Mouse (Mus musculus): ENCODE measurements around the gene Slc16a13. TPM values are rescaled to one million over a fixed set of nuclear protein-coding genes. Genes with fewer than 3 reads are reported as not detected.

The Slc16a13 gene
- total RNA-seq, 2 experiments from 2014 or later = 2.4 to 2.9 TPM

GRCm38 (mm10) chr11:70233016-70233415 is 12.2 kb upstream of the Slc16a13 start:
- DNase-seq (ENCODE audit: low spot score in 2 of 2) = no peak

DNA sequence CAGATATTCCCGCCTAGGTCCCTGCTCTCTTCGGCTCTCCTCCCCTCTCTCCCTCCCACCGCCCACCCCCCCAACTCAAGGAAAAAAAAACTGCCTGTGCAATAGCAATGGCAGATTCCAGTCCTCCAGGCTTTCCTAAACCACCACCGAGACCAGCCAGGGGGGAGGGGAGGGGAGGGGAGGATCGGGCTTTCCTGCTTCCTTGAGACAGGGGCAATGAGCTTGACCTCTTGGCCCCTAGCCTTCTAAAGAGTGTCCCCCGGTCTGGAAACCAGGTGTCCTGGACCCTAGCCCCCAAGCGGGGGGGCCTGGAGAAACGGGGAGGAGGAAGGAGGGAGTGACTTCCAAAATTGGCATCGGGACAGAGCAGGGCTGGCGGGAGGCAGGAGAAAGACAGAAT is 11.7 kb upstream of the Slc16a13 start:
- no peak for DNase-seq (ENCODE audit: low spot score in 2 of 2)

GRCm38 (mm10) chr11:70230239-70230727 is 9.4 kb upstream of the Slc16a13 start:
- DNase-seq (ENCODE audit: low spot score in 2 of 2) = peak; percentile 75 to 86

GRCm38 (mm10) chr11:70229260-70230010 is 8.6 kb upstream of the Slc16a13 start, which contains the start of gene Bcl6b:
TSS of gene Bcl6b (minus strand) at chr11:70229798.
- no peak for DNase-seq (ENCODE audit: low spot score in 2 of 2)

- peak; percentile 83 for DNase-seq (ENCODE audit: low spot score in 2 of 2)
Measured at GRCm38 (mm10) chr11:70228828-70229227, 8.0 kb upstream of the Slc16a13 start.

DNA sequence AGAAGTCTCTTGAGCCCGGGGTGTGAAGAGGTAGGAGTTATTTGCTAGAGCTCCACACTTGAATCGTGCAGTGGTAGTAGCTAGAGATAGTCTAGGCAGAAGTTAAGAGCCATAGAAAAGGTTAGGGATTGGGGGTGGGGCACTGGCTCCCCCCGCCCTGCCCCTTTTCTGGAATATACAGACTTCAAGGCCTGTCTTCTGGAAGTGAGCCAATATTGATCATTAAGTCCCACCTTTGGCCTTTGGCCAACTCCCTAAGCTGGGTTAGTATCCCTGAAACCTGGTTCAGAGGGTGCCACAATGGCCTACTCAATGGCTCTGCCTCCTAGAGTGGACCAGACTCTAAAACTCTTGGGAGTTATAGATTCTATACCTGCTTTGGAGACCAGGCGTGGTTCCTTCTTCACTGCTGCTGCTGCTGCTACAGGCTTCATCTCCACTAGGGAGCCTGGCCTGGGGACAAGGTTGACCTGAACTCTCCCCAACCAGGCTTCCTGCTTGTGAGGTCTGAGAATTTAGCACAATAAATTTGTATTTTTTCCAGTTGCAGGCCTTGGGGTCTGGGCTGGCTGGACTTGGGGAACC is 6.9 kb upstream of the Slc16a13 start:
- no peak for DNase-seq (ENCODE audit: low spot score in 2 of 2)

DNA sequence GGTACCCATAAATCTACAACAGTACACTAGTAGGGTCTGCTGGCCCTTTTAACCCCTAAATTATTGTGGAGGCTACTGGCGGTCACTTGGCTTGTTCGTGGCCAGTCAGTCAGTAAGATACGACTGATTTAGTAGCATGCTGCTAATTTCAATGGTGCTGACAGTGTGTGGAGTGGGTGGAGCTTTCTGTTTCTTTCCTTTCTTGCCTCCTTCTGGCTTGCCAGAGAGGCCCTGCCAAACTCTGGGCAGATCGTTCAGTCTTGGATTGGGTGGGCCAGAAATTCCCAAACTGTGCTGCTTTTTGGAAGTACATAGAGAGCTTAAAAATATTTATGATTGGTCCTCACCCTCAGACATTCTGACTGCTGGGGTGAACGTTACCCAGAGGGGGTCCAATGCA is 6.3 kb upstream of the Slc16a13 start:
- no peak for DNase-seq (ENCODE audit: low spot score in 2 of 2)

GRCm38 (mm10) chr11:70226602-70226890 is 5.7 kb upstream of the Slc16a13 start:
- DNase-seq (ENCODE audit: low spot score in 2 of 2) = no peak

GRCm38 (mm10) chr11:70225798-70226601 is 5.1 kb upstream of the Slc16a13 start:
- DNase-seq (ENCODE audit: low spot score in 2 of 2) = no peak

DNA sequence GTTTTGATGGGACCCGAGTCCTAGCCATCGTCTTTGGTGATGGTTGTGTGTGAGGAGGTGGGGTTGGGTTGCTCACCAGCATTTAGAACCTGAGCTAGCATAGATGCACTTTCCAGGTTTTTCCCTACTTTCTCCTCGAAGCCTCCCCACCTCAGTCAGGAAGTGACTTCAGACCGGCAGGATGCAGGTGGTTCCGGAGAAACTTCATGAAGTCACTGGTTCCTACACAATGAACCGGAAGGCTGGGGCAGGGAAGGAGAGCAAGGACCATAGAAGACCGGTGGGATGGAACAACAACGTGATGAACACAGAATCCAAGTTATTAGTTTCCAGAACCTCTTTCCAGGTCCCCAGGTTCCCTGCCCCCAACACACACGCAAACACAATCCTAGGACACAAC is 2.9 kb upstream of the Slc16a13 start:
- no peak for DNase-seq (ENCODE audit: low spot score in 2 of 2)

- no peak for DNase-seq (ENCODE audit: low spot score in 2 of 2)
Measured at GRCm38 (mm10) chr11:70221603-70222500, 988 bp upstream of the Slc16a13 start.

- peak in 1 of 2 experiments; percentile 43 for DNase-seq (ENCODE audit: low spot score in 2 of 2)
Measured at GRCm38 (mm10) chr11:70220323-70220722, 541 bp downstream of the Slc16a13 start.

DNA sequence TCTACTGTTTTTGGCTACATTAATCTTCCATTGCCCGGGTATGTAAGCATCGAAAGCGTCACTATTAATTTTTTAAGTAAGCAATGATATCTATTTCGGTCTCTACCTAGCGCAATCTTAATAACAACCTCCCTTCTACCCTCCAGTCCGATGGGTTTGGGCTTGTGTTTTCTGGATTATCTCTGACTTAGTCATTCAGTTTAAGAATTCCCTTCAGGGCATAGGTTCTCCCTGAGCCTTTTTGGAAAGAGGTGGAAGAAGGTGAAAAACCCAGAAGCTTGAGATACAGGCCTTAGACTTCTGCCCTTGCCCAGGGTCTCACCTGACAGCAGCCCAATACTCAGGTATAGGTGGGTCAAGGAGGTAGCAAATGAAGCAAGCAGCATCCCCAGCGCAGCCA is 991 bp downstream of the Slc16a13 start:
- DNase-seq (ENCODE audit: low spot score in 2 of 2) = no peak

GRCm38 (mm10) chr11:70218741-70219470 is 2.0 kb downstream of the Slc16a13 start:
- no peak for DNase-seq (ENCODE audit: low spot score in 2 of 2)

GRCm38 (mm10) chr11:70218039-70218438 is 2.8 kb downstream of the Slc16a13 start:
- DNase-seq (ENCODE audit: low spot score in 2 of 2) = no peak

DNA sequence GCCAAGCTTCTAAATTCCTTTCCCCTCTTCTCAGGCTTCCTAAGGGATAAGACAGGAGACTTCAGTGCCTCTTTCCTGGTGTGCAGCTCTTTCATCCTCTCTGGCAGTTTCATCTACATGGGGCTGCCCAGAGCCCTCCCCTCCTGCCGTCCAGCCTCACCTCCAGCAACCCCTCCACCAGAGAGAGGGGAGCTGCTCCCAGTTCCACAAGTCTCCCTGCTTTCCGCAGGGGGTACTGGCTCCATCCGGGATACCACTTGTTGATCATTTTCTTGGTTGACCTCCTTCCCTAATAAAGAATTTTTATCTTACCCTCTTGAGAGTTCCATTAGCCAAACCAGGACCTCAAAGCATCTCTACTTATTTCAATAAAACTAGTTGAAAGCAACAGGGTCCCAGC is 4.8 kb downstream of the Slc16a13 start:
- DNase-seq (ENCODE audit: low spot score in 2 of 2) = no peak

GRCm38 (mm10) chr11:70215301-70215700 is 5.6 kb downstream of the Slc16a13 start:
- DNase-seq (ENCODE audit: low spot score in 2 of 2) = no peak

DNA sequence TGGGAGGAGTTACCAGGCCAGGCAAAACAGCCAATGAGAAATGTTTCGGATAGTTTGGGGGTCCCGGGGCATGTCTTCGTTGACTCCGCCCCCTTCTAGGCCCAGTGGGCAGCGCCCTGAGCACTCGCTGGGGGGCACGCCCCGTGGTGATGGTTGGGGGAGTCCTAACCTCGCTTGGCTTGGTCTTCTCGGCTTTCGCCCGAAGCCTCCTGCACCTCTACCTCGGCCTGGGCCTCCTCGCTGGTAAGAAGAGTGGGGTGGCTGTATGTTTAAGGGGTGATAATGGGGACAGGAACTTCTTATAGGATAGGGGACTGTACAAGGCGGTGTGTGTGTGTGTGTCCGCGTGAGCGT is 6.0 kb downstream of the Slc16a13 start:
- no peak for DNase-seq (ENCODE audit: low spot score in 2 of 2)

DNA sequence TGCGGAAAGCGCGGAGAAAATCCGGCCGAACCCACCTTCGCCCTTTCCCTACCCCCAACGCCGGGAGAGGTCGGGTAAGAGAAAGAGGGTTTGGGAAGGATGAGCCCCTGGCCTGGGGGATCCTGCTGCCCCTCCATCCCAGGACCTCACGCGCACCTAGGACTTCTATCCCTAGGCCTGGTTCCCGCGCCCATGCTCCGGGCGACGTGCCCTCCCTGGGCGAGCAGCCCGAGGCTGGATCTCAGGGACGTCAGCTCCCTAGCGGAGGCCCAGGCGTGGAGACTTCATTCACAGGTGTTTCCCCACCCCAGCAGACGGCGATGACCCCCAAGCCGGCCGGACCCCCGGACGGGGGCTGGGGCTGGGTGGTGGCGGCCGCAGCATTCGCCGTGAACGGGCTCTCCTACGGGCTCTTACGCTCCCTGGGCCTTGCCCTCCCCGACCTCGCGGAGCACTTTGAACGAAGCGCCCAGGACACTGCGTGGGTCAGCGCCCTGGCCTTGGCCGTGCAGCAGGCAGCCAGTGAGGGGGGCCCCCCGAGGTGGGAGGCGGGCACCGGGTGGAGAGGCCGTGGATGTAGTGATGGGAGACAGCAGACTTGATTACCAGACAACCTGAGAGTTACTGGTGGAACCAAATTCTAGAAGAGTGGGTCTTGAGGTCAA is 6.5 kb downstream of the Slc16a13 start:
- DNase-seq (ENCODE audit: low spot score in 2 of 2) = no peak

GRCm38 (mm10) chr11:70213736-70214135 is 7.1 kb downstream of the Slc16a13 start:
- DNase-seq (ENCODE audit: low spot score in 2 of 2) = no peak

All from adrenal gland, adult 18-20 months (tissue).